Mouse (Mus musculus) limb, embryonic 10.5 days (tissue): ENCODE measurements at regions not wholly inside any gene's neighbourhood (a gene's known extent, or its start where the extent isn't known, plus 50 kb on each side); places are given as distances from the start of the nearest gene placed in this dataset.

ENCODE experiments used
- DNase-seq: peaks from one replicate; pipeline ENCODE4 v3.0.0-alpha.2; 2017; ENCODE audit warnings: low spot score
- H3K27ac ChIP-seq: fragments of 300-500 bp; sonication (generic); 2 replicates; pipeline ENCODE4 v1.5.1; 2016; ENCODE audit warnings: mild to moderate bottlenecking
- H3K27me3 ChIP-seq: fragments of 300-500 bp; sonication (generic); 2 replicates; pipeline ENCODE4 v1.6.1; 2016; ENCODE audit warnings: low read depth, mild to moderate bottlenecking; ENCODE audit not compliant: poor library complexity, severe bottlenecking
- H3K36me3 ChIP-seq: fragments of 300-500 bp; sonication (generic); 2 replicates; pipeline ENCODE4 v1.6.1; 2016; ENCODE audit warnings: mild to moderate bottlenecking, moderate library complexity
- H3K4me1 ChIP-seq: fragments of 300-500 bp; sonication (generic); 2 replicates; pipeline ENCODE4 v1.6.1; 2016
- H3K4me3 ChIP-seq: fragments of 300-500 bp; sonication (generic); 2 replicates; pipeline ENCODE4 v1.5.1; 2016; ENCODE audit warnings: mild to moderate bottlenecking, moderate library complexity
- H3K9me3 ChIP-seq: fragments of 300-500 bp; sonication (generic); replicated peaks from 2 replicates; pipeline ENCODE4 v1.6.1; 2016; ENCODE audit warnings: mild to moderate bottlenecking
- WGBS: fragments of 180-500 bp; shearing (Covaris S2); methylation state at CpG from one replicate; pipeline ENCODE4 v1.1.7; 2016; 5-methylcytosine and 5-hydroxymethylcytosine counted together

DNA sequence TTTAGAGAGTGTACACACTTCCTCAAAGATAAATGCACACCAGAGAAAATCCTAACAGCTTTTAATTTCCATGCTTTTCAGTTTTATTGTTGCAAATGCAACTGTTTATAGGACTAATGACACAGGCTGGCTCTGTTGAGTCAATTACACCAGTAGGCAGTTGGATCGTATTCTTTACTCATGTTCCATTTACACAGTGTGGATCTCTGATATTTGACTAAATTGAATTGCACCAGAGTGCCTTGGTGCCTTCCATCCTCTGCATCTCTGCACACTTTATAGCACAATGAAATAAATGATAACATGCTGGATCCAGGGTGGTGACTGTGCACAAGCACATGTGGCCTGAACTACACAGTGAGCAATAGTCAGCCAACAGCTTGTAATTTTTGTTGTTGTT is 787.0 kb upstream of the Arrdc4 start:
- no peak for DNase-seq
- Histone ChIP-seq H3K9me3 (no peaks in the 10 kb centered on the region), H3K4me1 (no peaks in the 10 kb centered on the region), H3K27ac (no peak overlapping the region), H3K27me3 (no peaks in the 10 kb centered on the region), H3K36me3 (no peaks in the 10 kb centered on the region), H3K4me3 (no peak overlapping the region)
- 94% methylated on average over 1 of the region's 1 CpGs for WGBS

DNA sequence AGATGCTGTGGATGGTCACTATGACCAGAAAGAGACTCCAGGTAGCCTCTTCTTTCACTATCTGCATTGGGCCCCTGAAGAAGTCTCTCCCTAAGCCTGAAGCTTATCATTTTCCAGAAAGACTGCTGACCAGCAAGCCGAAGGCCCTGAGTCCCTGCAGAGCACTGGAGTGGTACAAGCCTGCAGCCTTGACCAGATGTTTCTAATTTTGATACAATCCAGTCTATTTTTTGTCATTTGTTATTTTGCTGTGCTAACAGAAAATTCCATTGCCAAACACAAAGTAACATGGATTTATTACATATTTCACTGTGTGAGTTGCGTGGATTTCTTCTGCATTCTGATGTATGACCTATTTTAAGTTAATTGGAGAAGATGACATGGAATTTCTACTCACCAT is 764.9 kb upstream of the Arrdc4 start:
- 59% methylated on average over 2 of the region's 2 CpGs for WGBS
- H3K9me3 ChIP-seq, result no peaks in the 10 kb centered on the region
- H3K27ac ChIP-seq, result no peak overlapping the region
- no peaks in the 10 kb centered on the region for H3K36me3 ChIP-seq
- peaks cover 5% of the 10 kb centered on the region for H3K4me1 ChIP-seq
- no peak for DNase-seq
- no peaks in the 10 kb centered on the region for H3K27me3 ChIP-seq
- H3K4me3 ChIP-seq, result no peak overlapping the region

DNA sequence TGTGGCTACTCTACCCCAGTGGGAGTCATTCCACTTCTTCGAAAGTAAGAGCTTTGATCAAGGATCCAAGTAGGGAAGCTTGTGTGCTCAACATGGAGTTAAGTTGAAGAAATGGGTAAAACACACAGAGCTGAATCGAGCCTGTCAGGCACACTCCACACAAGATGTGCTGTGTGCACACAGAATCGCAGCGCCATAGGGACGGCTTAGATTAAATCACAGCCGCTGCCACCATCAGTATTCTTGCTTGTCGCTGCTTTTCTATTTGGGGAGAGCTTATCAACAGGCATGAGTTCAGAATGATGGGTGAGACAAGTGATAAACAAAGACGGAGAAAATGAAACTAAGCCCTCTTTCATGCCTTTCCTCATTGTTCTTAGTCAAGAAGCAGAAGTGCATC is 761.3 kb upstream of the Arrdc4 start:
- WGBS, result 86% methylated on average over 8 of the region's 8 CpGs
- Histone ChIP-seq H3K9me3 (no peaks in the 10 kb centered on the region), H3K27me3 (no peaks in the 10 kb centered on the region), H3K4me3 (no peak overlapping the region), H3K27ac (no peak overlapping the region), H3K36me3 (no peaks in the 10 kb centered on the region), H3K4me1 (peaks cover 5% of the 10 kb centered on the region)
- DNase-seq, result no peak

DNA sequence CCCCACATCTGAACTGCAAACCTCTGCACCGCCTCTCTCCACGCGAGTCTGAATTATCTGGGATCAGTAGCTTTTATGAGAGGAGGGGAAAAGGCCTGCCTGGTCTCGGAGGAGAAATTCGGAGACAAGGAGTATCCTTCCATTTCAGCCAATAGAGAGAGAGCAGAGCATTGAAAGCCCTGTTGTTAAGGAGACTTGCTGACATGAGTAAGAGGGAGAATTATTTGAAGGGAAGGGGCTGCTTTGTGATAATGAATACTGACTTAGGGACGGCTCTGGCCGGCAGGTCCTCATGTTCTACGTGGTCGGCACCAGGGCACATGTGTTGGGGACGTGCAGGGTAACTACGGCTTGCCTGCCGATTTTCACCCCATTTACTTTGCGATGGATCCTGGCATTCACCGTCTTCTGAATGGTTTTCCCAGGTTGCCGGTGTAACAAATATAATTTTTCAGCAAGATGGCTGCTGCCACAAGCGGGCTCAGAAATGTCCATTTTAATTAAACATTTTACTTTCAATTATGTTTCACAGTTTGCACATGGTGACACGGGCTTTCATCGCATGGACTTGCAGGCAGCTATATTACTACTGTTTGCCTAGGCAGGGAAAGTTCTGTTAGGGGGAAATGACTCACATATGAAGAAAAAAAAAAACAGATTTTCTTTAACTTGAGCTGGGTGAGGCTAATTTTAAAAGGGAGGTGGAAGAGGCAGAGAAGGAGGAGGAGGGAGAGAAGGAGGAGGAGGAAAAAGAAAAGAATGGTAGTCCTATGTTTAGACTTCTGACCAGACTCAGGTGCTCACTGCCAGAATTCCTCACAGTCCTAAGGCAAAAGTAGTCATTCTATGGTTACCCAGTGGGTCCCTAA is 744.3 kb upstream of the Arrdc4 start:
- no peak overlapping the region for H3K27ac ChIP-seq
- WGBS, result 42% methylated on average over 18 of the region's 18 CpGs
- H3K4me3 ChIP-seq, result peak overlapping the region; percentile 26
- no peaks in the 10 kb centered on the region for H3K9me3 ChIP-seq
- peak; percentile 52 for DNase-seq
- H3K36me3 ChIP-seq, result no peaks in the 10 kb centered on the region
- H3K27me3 ChIP-seq, result peaks cover 22% of the 10 kb centered on the region
- peaks cover 32% of the 10 kb centered on the region for H3K4me1 ChIP-seq

DNA sequence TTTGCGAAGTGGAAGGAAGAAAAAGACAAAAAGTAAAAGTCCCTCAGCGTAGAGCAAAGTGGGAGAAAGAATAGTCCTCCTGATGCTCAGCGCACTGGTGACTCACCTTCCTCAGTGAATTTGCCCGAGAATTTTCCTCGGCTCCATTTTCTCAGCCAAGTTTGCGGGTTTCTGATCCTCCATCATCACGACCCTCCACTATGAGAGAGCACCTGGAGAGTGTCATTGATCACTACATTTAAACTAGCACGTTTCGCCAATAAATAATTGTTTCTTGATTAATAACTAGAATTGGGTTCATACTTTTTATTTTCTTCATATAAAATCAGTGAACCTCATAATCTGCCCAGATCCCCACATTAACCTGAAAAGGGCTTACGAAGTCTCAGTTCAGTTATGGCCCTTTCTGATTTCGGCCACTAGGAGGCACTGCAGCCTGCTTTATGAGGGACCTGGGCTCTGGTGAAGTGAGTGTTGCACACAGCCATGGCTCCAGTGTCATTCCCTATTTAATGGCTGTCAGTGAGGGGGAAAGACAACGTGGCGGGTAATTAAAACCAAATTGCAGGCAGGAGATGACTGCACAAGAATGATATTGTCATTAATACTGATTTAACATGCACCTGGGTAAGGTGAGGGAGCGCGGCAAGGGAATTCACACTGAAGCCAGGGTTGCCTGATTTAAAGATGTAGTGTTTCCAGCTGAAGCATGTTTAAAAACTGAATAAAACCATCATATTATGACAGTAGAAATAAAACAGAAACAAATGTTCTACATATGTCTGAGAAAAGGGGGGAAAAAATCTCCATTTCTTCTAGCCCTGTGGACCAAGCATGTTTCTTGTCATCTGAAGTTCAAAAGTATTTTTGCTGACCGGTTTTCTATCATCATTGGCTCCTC is 741.8 kb upstream of the Arrdc4 start:
- no peaks in the 10 kb centered on the region for H3K36me3 ChIP-seq
- WGBS, result 36% methylated on average over 16 of the region's 16 CpGs

DNA sequence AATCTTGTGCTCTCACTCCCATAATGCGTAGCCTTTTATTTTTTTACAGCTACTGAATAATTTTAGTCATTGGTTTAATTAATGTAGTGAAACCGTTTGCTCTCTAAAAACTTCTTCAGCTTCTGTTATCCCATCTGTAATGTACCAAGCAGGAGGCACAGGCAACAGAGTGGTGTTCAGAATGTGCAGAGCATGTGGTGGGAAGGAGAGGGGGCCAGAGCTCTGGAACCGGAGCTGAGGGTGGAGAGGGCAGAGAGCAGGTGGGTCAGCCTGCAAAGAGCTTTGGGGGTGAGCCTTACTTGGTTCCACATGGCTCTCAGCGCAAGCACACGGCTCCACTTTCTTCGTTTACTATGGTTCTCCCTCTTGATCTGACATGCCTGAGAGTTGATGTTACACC is 739.6 kb upstream of the Arrdc4 start:
- Histone ChIP-seq H3K27me3 (peaks cover 10% of the 10 kb centered on the region), H3K27ac (no peak overlapping the region), H3K9me3 (no peaks in the 10 kb centered on the region), H3K4me1 (peaks cover 28% of the 10 kb centered on the region), H3K4me3 (no peak overlapping the region), H3K36me3 (no peaks in the 10 kb centered on the region)
- 49% methylated on average over 6 of the region's 6 CpGs for WGBS
- peak; percentile 34 for DNase-seq

More for the DNA sequence above, 741.8 kb upstream of the Arrdc4 start:
- peak; percentile 90 for DNase-seq
- Histone ChIP-seq H3K4me3 (no peak overlapping the region), H3K4me1 (peaks cover 32% of the 10 kb centered on the region), H3K27ac (no peak overlapping the region), H3K27me3 (peaks cover 20% of the 10 kb centered on the region), H3K9me3 (no peaks in the 10 kb centered on the region)

DNA sequence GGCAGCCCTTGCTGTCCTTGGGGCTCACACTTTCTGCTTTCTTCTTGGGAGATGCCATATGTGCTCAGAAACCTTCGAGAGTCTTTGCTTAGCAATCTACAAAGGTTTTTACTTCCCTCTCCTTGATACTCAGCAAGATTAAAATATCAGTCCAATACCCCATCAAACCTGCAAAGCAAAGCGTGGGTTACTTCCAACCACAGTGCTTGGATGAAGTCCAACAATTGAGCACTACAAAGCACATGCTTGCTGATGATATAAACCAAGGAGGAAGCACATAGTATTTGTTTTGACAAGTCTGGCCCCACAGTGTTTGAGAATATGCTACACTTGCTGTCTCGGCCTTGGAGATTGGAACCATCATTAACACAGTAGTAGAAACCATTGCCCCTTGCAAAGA is 738.1 kb upstream of the Arrdc4 start:
- Histone ChIP-seq H3K4me3 (no peak overlapping the region), H3K4me1 (peaks cover 17% of the 10 kb centered on the region), H3K9me3 (no peaks in the 10 kb centered on the region), H3K27me3 (peaks cover 10% of the 10 kb centered on the region), H3K36me3 (no peaks in the 10 kb centered on the region), H3K27ac (no peak overlapping the region)
- WGBS, result 87% methylated on average over 3 of the region's 3 CpGs
- DNase-seq, result no peak

DNA sequence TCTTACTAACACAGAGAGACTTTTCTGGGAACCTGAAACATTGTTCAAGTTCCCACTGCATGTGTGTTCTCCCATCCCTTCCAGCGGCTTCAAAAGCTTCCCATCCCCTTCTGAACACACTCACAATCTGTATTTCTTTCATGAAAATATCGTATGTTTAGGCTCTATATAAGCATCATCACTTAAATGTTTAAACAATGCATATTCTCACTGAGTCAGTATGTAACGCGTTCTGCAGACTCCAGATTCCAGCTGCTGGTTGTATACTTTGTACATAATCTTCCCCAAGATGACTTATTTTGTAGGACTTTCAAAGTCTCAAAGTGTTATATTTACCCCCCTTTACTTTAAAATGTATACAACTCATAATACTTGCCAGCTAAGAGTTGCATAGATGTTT is 735.5 kb upstream of the Arrdc4 start:
- peaks cover 6% of the 10 kb centered on the region for H3K4me1 ChIP-seq
- WGBS, result 88% methylated on average over 4 of the region's 4 CpGs
- no peak for DNase-seq
- no peaks in the 10 kb centered on the region for H3K9me3 ChIP-seq
- no peak overlapping the region for H3K4me3 ChIP-seq
- H3K36me3 ChIP-seq, result no peaks in the 10 kb centered on the region
- H3K27ac ChIP-seq, result no peak overlapping the region
- H3K27me3 ChIP-seq, result 0 out of 2 replicates have a peak, but pooled peaks cover under 1% of the 10 kb centered on the region
